Mouse (Mus musculus) spleen, adult 2 months (tissue): ENCODE measurements around the gene Sprr2a1. TPM values are rescaled to one million over a fixed set of nuclear protein-coding genes. Genes with fewer than 3 reads are reported as not detected.

ENCODE experiments used
- polyA plus RNA-seq: library from polyadenylated mRNA; depleted of rRNA; stranded (reverse); fragments of >200 nt; gene quantifications from 2 replicates; pipeline ENCODE4 v1.2.3, GENCODE M21; 2012; rRNA removed

Gene Sprr2a1
- polyA plus RNA-seq, 1 experiment: not detected

Other genes starting within 250 kb of the Sprr2a1 start
- gene Pglyrp3, start 201.2 kb upstream of the Sprr2a1 start, polyA plus RNA-seq: not detected in 2 replicates
- gene Lor, start 132.7 kb upstream of the Sprr2a1 start, polyA plus RNA-seq: 0.07 and 0.09 TPM in 2 replicates
- not detected in 2 replicates for gene Prr9, start 91.9 kb upstream of the Sprr2a1 start, polyA plus RNA-seq
- gene Lelp1, start 73.1 kb upstream of the Sprr2a1 start, polyA plus RNA-seq: not detected in 2 replicates
- 1.1 and 1.3 TPM in 2 replicates for gene Sprr2a2, start 121 bp downstream of the Sprr2a1 start, polyA plus RNA-seq
- gene Sprr2a3, start 69.6 kb downstream of the Sprr2a1 start, polyA plus RNA-seq: not detected in 2 replicates
- gene Sprr2b, start 100.8 kb downstream of the Sprr2a1 start, polyA plus RNA-seq: not detected in 2 replicates
- not detected in 2 replicates for gene Sprr2d, start 123.3 kb downstream of the Sprr2a1 start, polyA plus RNA-seq
- gene Sprr2e, start 136.3 kb downstream of the Sprr2a1 start, polyA plus RNA-seq: not detected in 2 replicates
- not detected in 2 replicates for gene Sprr2f, start 149.4 kb downstream of the Sprr2a1 start, polyA plus RNA-seq
- not detected in 2 replicates for gene Sprr2h, start 169.9 kb downstream of the Sprr2a1 start, polyA plus RNA-seq
- gene Sprr2i, start 192.2 kb downstream of the Sprr2a1 start, polyA plus RNA-seq: not detected in 2 replicates
- not detected in 2 replicates for gene Sprr2j-ps, start 202.3 kb downstream of the Sprr2a1 start, polyA plus RNA-seq
- 3.5 and 6.0 TPM in 2 replicates for gene Gm9774, start 213.6 kb downstream of the Sprr2a1 start, polyA plus RNA-seq
- not detected in 2 replicates for gene Sprr2k, start 216.8 kb downstream of the Sprr2a1 start, polyA plus RNA-seq
- not detected in 2 replicates for gene Sprr1b, start 223.0 kb downstream of the Sprr2a1 start, polyA plus RNA-seq
- gene Sprr3, start 242.9 kb downstream of the Sprr2a1 start, polyA plus RNA-seq: not detected in 2 replicates